Mouse (Mus musculus): ENCODE results near the gene Ccdc22.

The Ccdc22 gene

DNA sequence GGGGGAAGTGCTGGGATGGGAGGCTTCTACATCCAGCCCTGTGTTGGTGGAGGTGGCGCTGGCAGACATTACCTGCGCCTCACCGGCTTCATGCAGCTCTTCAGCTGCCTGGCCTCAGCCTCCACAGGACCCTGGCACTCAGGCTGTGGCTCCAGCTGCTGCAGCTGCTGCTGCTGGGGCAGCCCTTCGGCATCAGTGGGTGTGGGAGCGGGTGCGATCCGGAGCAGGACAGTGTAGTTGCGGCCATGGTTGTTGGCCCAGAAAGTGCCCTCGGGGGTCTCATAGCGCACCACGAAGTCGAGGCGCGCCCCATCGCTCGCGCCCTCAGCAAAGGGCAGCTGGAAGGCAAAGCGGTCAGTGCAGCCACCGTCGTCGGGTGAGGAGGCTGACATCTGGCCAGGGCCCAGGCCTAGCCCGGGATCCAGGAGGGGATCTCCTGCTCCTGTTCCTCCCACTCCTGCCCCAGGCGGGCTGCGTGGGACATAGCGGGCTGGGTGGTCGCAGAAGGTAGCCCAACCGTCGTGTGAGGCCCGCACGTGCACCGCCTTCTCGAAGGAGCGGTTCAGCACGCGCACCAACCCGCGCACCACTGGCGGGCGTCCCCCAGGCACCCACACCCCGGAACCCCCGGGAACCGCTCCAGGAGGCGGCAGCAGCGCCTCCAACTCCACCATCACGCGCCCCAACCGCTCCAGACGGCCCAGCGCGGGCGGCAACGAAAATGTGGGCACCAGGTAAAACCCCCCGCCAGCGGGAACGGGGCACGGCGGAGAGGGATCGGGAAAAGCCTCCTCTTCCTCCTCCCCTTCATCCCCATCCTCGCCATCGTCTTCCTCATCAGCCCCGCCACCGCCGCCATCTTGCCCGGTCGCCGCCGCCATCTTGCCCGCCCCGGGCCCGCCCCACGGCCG, 31.9 kb downstream of the Ccdc22 start, which contains the start of gene Foxp3:
Foxp3 (plus strand) TSS at position 469 of the 911 bp plus-strand sequence.
- no peak for DNase-seq

DNA sequence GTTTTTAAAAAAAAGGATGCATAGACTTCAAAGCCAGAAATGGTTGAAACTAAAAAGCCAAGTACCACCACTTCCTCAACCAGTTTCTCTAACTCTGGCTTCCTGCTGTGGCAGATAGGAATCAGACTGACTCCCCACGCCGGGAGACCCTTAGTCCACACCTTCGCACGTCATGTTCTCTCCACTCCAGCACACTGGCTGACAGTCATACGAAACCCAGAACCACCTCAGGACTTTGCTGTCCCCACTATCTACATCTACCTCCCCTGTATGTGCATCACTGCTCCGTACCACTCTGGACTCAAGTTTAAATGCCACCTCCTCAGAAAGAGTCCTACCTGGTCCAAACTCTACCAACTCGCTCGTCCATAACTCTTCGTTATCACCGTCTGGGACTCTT, 32.9 kb downstream of the Ccdc22 start:
- DNase-seq: no peak

DNA sequence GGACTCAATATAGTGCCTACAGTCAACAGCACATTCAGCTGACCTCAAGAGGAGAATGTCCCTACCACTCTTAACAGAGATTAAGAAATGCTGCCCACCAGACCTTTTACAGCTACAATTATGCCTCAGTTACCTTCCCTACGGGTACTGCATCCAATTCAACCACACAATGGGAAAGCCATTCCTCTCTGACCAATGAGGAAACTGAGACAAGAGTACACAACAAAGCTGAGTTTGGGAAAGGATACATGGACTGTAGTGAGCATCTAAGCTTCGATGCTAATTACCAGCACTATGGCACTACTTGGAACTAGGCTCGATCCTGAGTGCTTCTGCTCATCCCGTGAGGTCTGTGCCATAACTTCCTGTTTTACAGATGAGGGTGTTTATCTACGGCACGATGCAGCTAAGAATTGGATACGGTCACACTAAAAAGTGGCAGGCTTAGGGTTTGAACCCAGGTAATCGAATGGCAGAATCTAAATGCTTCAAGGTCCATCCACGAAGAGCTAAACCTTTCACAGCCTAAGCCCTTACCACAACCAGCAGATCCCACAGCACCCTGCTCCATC, 33.7 kb downstream of the Ccdc22 start:
- no peak for DNase-seq

DNA sequence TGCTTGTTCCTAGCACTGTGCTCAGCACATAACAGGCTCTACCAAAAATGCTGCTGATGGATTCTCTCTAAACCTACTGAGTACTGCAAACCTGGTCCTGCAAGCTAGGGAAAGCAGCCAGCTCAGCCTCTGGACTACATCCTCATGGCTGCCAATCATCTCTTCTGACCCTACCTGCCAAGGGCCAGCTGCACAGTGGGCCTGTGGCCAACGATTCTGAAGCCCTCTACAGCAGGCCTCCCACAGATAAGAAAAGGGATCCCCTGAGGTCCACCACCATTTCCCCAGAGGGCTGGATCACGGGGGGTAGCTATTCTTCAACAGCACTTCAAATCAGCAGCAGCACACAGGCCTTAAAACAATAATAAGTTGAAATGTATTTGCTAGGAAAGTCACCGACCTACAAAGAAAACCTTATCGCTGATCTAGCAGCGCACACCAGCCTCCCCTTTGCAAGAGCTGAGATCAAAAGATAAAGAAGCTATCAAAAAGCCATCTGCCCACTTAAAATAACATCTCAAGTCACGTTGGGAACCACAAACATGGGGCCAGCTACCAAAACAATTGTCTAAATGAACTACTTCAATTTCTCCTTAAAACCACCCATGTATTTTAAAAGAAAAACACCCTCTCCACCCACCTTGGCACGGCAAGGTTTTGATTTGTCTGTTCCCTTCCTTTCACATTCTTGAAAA, 34.7 kb downstream of the Ccdc22 start:
- DNase-seq: no peak

DNA sequence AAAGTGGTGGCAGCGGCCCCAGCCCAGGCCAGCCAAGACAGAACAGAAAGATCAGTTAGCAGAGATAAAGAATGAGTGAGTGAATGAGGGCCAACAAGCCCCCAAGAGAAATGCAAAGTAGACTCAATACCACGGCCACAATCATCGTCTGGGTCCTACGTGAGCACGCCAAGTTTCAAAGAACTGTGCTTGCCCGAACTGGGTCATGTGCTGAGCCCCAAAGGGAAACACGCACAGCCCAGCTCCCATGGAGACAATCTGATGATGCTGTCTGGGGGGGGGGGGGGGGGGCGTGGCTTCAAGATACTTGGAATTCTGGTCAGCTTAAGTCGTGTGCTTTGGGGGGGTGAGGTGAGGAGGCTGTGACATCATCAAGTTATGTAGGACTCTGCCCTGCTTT, 37.8 kb downstream of the Ccdc22 start:
- DNase-seq: no peak

DNA sequence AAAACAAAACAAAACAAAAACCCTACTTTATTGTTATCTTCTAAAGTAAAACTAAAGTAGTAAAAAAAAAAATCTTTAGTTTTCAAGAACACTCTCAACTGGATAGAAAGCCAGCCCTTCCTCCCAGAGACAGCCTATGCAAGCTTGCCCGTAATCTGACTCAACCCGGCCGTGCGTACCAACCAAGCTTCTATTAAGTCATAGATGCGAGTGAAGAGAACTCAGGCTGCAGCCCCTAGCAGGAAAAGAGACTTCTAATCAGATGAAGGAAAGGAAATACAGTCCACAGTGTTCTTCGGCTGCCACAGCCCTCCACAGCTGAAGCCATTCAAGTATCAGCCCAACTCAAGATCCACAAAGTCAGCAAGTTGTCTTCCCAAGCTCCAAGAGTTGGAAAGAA, 39.0 kb downstream of the Ccdc22 start:
- DNase-seq: no peak

DNA sequence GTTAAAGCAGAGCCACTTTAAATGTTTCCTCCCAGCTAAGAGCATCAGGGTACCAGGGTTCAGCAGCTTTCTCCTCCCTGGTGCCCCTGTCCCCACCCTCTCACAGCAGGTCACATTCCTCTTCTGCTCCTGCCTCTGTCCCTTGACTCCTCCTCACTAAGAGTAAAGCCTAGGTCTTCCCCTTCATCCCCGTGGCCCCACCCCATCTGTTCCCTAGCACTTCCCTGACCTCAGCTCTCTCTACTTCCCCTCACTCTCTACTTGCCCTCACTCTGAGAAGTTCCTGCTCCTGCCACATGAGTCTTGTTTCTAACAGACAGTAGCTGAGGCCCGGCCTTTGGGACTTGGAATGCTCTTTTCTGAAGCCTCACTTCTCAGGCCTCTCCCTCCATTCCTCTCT, 42.2 kb downstream of the Ccdc22 start:
- no peak for DNase-seq

DNA sequence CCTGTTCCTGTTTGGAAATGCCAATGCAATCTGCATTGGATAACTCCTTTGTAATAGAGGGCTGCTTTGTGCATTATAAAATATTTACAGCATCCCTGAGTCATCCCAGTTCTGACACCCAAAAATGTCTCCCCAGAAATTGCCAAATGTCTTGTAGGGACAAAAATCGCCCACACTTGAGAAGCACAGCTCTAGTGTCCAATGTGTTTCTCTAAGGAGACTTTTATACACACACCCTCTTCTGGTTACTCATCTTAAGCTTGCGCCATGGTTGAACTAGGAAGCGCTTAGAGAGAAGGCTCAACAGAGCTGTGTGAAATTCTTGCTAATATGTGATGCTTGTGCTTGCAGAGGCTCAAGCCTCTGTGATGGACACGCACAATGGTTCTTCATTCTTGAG, 51.8 kb downstream of the Ccdc22 start:
- no peak for DNase-seq
